In genomic region chr17:5839549-5840240, GRCm38 (mm10) we compare ENCODE assay signal across 9 mouse cellular contexts. TPM values are rescaled to one million over a fixed set of nuclear protein-coding genes. Genes with fewer than 3 reads are reported as not detected.
DNase-seq lines count a peak whose midpoint lies in the region; ATAC-seq and TF ChIP-seq lines count a peak whose summit lies in the region.
"Had no signal": no experiment of that assay in that cellular context is flagged by ENCODE, and none has a peak within 500 bp of the region (broad histone marks: within the 10 kb centered on the region; RNA-seq: fewer than 3 reads in every experiment).

No protein-coding gene starts in this region.

- H3K4me3 ChIP-seq in lung, embryonic 16.5 days (ENCODE audit: low read length), result no peak overlapping the region
- H3K4me3 ChIP-seq in intestine, embryonic 14.5 days (ENCODE audit: low read depth, low read length), result no peak overlapping the region
- no peak overlapping the region for H3K4me3 ChIP-seq in midbrain, postnatal 0 days (ENCODE audit: low read depth, low read length)

- H3K27me3 ChIP-seq in lung, embryonic 16.5 days (ENCODE audit: control insufficient read depth, insufficient read depth, low read depth, low read length), result no peaks in the 10 kb centered on the region
- H3K27me3 ChIP-seq in intestine, embryonic 14.5 days (replicated peaks; ENCODE audit: control insufficient read depth, insufficient read depth, low read length), result no peaks in the 10 kb centered on the region
- no peaks in the 10 kb centered on the region for H3K27me3 ChIP-seq in midbrain, postnatal 0 days (ENCODE audit: insufficient read depth, low read length)

- H3K27ac ChIP-seq in lung, embryonic 16.5 days (ENCODE audit: low read length), result no peak overlapping the region
- H3K27ac ChIP-seq in intestine, embryonic 14.5 days (ENCODE audit: low read depth), result no peak overlapping the region
- H3K27ac ChIP-seq in midbrain, postnatal 0 days (ENCODE audit: low read depth, low read length), result no peak overlapping the region

- no peak for TF ChIP-seq CTCF in midbrain, postnatal 0 days (IDR thresholded peaks at IDR 0.05)

- 0 out of 2 replicates have a peak overlapping the region, but pooled peaks have one; percentile 79 for H3K4me2 ChIP-seq in lung, embryonic 16.5 days (ENCODE audit: low read depth, low read length)
- H3K4me2 ChIP-seq in intestine, embryonic 14.5 days (ENCODE audit: low read length), result peak overlapping the region; percentile 79; the same call in 1 of the 2 replicates
- peak overlapping the region; percentile 77; the same call in 1 of the 2 replicates for H3K4me2 ChIP-seq in midbrain, postnatal 0 days (ENCODE audit: low read depth, low read length, poor library complexity, severe bottlenecking)

- intact Hi-C loops in heart, postnatal 36 days (cut with DNase I), result loop anchor here (2.0 to 5.0 kb wide), 3 partner anchors 29 to 53 kb away; no protein-coding TSS in a partner anchor

- WGBS in lung, embryonic 16.5 days, result 63% methylated on average over 5 of the region's 5 CpGs
- WGBS in intestine, embryonic 14.5 days, result 79% methylated on average over 5 of the region's 5 CpGs
- 85% methylated on average over 5 of the region's 5 CpGs for WGBS in midbrain, postnatal 0 days

- no peaks in the 10 kb centered on the region for H3K9me3 ChIP-seq in lung, embryonic 16.5 days (ENCODE audit: control insufficient read depth, low read length)
- H3K9me3 ChIP-seq in intestine, embryonic 14.5 days (ENCODE audit: control insufficient read depth, low read length), result no peaks in the 10 kb centered on the region
- no peaks in the 10 kb centered on the region for H3K9me3 ChIP-seq in midbrain, postnatal 0 days (ENCODE audit: low read length)

- no peak for ATAC-seq in lung, embryonic 16.5 days (ENCODE audit: low read depth)
- ATAC-seq in intestine, embryonic 14.5 days (replicated peaks; ENCODE audit: low FRiP score, low TSS enrichment, low read depth), result no peak
- no peak for ATAC-seq in midbrain, postnatal 0 days (ENCODE audit: low FRiP score)

- H3K4me1 ChIP-seq in lung, embryonic 16.5 days (replicated peaks; ENCODE audit: control insufficient read depth, insufficient read depth, low read length), result peaks cover 14% of the 10 kb centered on the region
- H3K4me1 ChIP-seq in intestine, embryonic 14.5 days (replicated peaks; ENCODE audit: control insufficient read depth, insufficient read depth, low read length), result peaks cover 12% of the 10 kb centered on the region; the same call in 1 of the 2 replicates
- 0 out of 2 replicates have a peak, but pooled peaks cover 4% of the 10 kb centered on the region for H3K4me1 ChIP-seq in midbrain, postnatal 0 days (ENCODE audit: insufficient read depth, low read length)

- H3K36me3 ChIP-seq in lung, embryonic 16.5 days (ENCODE audit: control insufficient read depth, insufficient read depth, low read length), result no peaks in the 10 kb centered on the region
- no peaks in the 10 kb centered on the region for H3K36me3 ChIP-seq in intestine, embryonic 14.5 days (ENCODE audit: control insufficient read depth, insufficient read depth, low read length)
- no peaks in the 10 kb centered on the region for H3K36me3 ChIP-seq in midbrain, postnatal 0 days (ENCODE audit: insufficient read depth, low read length)

- H3K9ac ChIP-seq in lung, embryonic 16.5 days (ENCODE audit: low read length), result no peak overlapping the region
- H3K9ac ChIP-seq in intestine, embryonic 14.5 days (ENCODE audit: low read length), result peak overlapping the region; percentile 99; the same call in 1 of the 2 replicates
- no peak overlapping the region for H3K9ac ChIP-seq in midbrain, postnatal 0 days (replicated peaks; ENCODE audit: low read length, poor library complexity, severe bottlenecking)

- DNase-seq in heart, adult 11 months, result peak; percentile 83
- DNase-seq in heart, postnatal 36 days, result no peak
- DNase-seq in lung, postnatal 14 days, result no peak
- DNase-seq in intestine, embryonic 14.5 days (ENCODE audit: low spot score), result no peak
- no peak for DNase-seq in midbrain, postnatal 0 days (ENCODE audit: low spot score)
- no peak for DNase-seq in cerebellum, adult 9-10 months
- no peak for DNase-seq in gastrocnemius, adult 18-20 months (ENCODE audit: low spot score)
- DNase-seq: gastrocnemius, postnatal 36 days had no signal

RNA-seq across cellular contexts. Expression of gene Snx9, which starts 1.4 kb away (rescaled TPM):
- 10 to 100 TPM; 31.0 to 32.6 TPM for total RNA-seq in heart, postnatal 36 days (2021)
- 23.8 and 25.1 TPM in 2 replicates for polyA plus RNA-seq in lung, embryonic 16.5 days (2015; fragmentation: Nextera tagmentation; extraction: Ambion mirVana)
- polyA plus RNA-seq in intestine, embryonic 14.5 days (2014; fragmentation: Nextera tagmentation; extraction: Ambion mirVana), result 41.5 and 42.7 TPM in 2 replicates
- total RNA-seq in midbrain, postnatal 0 days (2014; rRNA removed), result 10.4 and 11.3 TPM in 2 replicates
- 4.8 and 5.3 TPM in 2 replicates for polyA plus RNA-seq in midbrain, postnatal 0 days (2015; fragmentation: Nextera tagmentation; extraction: Ambion mirVana)
- 10 to 100 TPM; 24.6 to 28.9 TPM for total RNA-seq in gastrocnemius, adult 18-20 months (2021)
